Mouse (Mus musculus) retina, postnatal 7 days (tissue): ENCODE measurements around the gene Ctdspl.

ENCODE experiments used
- DNase-seq: peaks from one replicate; pipeline ENCODE4 v3.0.0-alpha.2; 2012; ENCODE audit warnings: low read depth, low spot score

Gene Ctdspl

DNA sequence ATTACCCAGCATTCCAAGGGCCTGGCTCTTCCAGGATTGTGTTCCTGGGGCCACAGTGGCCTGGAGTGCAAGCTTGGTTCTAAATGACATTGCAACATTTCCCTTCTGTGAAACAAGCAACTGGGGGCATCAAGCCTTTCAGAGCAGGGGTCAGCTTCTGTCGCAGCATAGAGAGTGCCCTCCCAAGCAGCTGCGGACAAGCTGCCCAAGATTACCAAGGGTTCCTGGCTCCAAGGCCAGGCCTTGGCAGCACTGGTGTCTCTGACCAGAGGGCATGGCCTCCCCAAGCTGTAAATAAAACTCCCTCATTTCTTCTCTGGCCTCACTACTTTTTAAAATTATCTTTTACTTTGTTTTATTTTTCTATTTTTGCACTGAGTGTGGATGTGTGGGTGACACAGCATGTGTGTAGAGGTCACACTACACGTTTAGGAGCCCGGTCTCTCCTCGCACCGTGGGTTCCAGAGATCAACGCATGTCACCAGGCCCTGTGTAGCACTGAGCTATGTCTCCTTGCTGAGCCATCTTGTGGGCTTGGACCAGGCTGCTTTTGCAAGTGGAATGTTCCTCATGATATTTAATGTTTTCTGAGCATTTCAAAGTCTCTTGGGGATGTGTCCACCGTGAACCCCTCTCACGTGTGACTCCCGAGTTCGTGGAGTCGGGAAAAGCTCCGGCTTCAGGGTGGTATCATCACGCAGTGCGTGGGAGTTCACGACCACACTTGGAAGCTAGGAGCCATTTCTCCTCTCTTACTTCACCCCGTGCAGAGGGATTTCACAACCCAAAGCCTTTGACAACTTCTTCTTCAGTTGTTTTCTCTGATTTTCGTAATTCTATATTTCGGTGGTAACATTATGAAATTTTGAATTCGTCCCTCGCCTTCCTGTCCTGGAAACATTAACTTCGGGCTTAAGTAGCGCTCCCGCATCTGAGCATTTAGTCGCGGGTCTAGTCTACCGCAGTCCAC lies 102.3 kb downstream of the Ctdspl start:
- DNase-seq, result no peak

DNA sequence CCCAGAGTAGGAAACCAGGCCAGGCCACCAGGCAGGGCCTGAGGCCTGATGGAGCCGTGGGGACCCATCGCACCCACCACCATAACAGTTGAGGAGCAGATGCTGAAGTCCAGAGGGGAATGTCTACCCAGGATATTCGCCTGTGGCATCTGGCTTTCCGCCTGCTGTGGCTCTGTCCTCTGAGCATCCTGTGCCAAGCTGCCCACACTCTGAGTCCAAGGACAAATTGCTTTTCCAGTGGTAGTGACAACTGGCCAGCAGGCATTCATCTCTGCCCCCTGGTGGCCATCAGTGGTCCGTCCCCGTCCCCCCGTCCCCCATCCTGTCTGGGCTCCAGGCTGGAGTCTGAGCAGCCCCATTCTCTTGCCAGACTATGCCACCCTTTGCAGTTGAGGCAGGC lies 103.3 kb downstream of the Ctdspl start:
- DNase-seq, result peak; percentile 32

DNA sequence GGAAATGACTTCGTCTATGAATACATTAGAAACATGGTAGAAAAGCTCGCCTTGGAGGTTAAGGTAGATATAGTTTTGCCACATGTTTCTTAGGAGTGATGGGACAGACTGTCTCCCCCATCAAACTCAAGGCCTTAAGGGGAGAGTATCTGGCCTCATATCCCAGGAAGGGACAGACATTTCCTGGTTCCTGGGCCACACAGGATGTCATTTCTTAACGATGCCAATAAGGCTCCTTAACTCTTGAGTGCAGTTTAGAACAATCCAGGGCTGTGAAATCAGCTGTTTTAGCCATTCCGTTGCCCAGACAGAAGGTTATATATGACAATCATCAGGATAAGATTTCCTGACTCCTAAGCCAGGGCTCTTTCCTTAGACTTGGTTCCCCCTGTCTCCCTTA lies 104.8 kb downstream of the Ctdspl start:
- DNase-seq, result no peak

DNA sequence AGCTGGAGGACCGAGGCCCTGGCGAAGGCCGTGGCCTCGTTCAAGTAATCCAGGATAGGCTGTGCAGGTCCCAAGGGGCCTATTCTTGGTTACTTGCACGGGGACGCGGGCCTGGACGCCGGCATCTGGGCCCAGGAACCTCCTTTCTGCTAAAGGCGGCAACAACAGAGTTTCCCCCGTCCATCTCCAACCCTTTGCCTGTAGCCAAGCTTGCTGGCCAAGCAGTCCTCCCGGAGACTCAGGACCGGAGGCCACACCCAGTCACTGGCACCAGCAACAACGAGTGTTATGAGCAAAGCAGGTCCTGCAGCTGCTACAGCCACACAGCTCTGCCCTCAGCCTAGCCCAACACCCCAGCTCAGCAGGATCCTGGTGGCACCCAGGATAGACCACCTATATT lies 105.5 kb downstream of the Ctdspl start:
- DNase-seq, result no peak

DNA sequence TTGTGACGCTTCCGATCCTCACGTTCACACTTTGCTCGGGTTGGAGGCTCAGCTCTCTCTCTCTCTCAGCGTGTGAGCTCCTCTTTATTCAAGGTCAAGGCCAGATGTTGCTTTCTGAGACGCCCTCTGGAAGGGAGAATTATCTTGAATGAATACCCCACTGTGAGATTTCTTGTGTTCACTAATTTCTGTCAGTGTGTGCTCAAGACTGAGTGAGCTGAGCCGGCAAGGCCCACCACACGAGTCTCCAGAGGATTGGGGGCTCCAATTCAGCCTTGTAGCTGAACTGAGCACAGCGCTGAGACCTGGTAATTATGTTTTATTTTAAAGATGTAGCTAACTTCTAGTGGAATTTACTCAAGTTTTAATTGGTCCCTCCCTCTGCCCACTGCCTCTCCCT lies 106.3 kb downstream of the Ctdspl start:
- DNase-seq, result no peak

DNA sequence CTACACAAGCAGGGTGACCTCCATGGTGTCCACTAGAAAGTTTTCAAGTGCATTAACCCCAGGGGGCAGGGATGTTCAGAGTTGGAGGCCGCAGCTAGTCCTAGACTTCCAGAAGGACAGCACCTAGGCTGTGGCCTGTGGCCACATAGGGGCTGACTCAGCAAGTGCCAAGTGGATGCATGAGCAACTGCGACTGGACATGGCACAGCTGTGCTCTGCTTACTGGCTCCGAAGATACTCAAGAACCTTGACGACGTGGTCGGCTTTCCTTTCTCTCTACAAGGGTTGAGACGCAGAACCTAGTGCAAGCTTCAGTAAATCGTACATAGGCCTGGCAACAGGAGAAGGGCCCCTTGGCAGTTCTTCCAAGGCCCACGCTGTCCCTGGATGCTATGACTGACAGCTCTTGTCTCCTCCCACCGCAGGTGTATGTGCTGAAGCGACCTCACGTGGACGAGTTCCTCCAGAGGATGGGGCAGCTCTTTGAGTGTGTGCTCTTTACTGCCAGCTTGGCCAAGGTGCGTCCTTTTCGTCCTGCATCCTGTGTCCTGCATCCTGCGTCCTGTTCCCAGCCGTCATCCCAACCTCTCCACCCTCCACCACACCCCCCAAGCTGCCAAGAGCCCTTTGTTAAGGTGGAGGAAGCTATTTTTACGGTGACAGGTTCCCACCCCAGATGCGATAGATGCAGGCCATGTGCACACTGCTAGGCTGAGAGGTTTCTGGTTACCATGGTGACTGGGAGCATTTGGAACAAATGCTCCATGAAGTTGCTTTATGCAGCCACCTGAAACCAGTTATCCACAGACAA lies 107.1 kb downstream of the Ctdspl start:
- no peak for DNase-seq

DNA sequence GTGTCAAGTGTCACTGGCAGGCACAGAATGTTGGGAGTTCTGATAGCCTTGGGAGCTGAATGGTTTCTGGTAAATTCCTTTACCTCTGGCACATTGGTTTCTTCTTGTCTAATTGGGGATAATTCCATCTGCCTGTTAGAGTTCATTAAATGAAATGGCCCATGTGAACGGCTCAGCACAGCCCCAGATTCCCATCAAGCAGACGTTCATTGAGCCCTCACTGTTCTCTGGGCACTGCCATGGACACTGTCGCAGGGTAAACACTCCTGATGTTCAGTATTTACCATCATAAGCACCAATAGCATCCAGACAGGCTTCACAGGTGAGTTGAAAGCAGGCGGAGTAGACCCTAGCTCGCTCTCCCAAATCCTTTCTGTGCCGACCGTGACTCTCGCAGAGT lies 107.8 kb downstream of the Ctdspl start:
- no peak for DNase-seq

DNA sequence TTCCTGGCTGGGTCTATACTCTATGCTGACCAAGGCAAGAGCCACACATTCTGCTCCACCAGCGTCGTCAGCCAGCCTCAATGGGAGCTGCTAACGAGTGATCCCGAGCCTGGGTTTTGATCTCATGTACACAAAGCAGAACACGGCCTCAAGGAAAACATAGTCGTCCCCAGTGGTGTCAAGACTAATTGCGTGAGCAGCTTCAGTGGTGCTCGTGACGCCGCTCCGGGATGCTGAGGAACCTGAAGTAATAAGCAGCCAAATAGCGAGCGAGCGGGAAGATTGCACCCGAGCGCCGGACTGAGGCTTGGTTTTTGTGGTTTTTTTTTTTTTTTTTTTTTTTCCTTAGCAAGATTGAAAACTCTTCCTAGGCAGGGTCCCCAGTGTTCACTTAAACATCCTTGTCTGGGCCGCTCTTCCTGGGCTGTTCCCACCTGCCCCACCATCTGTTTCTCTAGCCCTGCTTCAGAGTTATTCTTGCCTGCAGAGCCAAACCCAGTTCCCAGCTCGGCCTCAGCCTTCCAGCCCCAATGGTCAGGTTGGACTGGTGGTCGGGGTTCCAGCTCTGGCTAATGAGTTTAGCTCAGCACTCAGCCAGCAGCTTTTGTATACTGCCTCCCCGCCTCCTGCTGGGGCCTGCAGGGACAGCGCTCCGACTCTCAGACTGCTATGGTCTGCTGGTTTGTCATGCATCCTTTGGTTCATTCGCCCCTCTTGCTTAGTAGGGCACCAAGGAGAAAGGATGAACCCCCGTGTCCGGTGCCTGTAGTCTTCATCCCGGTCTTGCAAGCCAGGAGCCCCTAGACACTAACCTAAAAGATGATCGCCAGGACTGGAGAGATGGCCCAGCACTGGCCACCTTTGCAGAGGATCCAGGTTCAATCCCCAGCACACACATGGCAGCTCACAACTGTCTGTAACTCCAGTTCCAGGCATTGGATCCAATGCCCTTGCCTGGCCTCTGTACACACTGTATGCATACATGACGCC lies 108.7 kb downstream of the Ctdspl start:
- DNase-seq, result no peak

DNA sequence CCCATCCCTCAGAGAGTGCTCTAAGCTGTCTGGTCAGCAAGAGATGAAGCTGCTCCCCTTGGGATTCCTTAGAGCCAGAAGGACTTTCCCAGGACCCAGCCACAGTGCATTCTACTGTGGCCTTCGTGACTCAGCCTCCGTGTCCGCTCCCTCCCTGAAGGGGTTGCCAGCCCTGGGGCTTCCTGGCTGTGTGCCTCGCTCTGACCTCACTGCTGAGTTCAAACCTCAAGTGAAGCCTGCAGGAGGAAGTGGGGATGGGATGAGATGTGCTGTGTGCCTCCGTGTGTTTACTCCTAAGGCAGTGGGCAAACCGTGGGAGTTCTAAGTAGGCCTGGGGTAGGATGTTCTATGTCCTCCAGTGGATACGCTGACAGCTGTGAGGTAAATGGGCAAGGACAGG lies 109.6 kb downstream of the Ctdspl start:
- DNase-seq, result no peak

DNA sequence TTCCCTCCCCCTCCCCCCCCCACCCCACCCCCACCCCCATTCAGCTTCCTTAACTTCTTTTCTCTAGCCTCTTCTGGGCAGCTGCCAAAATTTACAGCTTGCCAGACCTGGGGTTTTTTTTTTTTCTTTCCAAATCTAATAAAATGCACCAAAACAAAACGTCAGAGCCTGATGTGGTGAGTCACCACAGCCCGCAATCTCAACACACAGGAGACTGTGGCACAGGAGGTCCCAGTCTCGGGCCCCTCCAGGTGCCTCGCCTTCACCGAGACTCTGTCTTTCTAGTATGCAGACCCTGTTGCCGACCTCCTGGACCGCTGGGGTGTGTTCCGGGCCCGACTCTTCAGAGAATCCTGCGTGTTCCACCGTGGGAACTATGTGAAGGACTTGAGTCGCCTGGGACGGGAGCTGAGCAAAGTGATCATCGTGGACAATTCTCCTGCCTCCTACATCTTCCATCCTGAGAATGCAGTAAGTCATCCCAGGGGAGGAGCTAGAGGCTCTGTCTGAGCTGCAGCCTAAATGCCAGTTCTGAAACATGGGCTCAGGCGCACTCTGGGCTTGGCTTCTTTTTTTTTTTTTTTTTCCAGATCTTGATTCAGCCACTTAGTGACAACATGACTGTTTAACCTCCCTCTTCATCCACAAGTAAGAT lies 111.0 kb downstream of the Ctdspl start:
- no peak for DNase-seq

DNA sequence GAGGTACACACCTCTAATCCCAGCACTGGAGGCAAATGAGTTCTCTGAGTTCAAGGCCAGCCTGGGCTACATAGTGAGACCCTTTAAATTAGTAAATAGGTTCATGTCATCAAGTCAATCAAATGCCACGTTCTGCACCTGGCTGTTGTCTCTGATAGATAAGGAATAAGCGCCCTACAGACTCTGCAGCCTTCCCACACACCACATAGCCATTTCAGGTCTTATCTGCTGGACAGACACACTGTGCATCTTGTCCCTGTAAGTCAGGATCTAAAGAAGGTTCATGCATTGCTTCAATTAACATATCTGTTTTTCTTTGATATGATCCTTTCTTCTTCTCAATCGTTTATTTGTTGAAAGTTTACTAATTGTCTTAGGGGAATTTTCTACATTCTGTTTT lies 112.3 kb downstream of the Ctdspl start:
- DNase-seq, result no peak

DNA sequence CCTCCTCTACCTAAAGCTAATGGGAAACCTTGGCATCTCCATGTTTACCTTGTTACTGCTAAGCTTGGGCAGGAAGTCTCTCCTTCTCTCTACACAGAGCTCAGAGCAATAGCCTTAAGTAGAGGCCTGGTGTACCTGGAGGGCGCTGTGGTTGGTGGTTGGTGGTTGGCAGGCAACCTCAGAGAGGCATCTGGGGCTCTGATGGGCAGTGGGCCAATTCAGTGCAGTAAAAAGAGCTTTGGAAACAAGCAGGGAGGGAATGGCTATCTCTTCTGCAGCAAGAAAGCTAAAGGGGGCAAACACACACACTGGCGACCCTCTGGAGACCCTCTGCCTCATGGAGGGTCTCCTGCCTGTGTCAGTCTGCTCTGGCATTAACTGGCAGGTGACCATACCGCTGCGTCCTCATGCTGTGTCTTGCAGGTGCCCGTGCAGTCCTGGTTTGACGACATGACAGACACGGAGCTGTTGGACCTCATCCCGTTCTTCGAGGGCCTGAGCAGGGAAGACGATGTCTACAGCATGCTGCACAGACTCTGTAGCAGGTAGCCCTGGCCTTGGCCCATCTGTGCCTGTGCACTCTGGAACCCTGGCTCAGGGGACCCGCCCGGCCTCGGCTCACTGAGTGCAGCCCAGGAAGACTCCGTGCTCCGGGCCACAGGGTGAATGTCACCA lies 114.0 kb downstream of the Ctdspl start:
- DNase-seq, result no peak

DNA sequence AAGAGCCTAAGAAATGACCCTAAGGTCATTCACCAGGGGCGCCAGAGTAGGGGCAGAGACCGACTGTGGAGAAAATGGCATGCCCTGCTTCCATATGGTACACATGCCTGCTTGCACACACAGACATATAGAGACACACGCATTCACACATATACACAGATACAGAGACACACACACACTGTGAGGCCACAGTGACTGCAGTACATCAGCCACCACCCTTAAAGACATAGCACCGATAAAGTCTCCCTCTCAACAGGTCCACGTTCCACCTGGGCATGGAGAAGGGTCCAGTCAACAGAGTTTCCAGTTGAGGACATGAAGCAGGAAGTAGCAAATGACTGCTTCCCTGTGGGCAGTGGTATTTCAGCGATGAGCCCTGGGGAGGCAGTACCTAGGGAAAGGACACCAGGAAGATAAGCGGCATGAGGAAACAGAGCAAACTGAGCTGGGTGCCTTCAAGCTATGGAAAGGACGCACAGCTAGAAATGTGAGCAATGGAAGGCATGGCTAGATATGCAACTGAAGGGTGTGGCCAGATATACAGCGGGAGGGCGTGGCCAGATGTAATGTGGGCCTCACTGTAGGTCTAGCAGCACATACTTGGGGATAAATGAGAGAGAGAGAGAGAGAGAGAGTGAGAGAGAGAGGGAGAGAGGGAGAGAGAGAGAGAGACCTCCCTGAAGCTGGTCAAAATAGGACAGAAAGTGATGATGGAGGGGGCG lies 122.1 kb downstream of the Ctdspl start:
- no peak for DNase-seq

DNA sequence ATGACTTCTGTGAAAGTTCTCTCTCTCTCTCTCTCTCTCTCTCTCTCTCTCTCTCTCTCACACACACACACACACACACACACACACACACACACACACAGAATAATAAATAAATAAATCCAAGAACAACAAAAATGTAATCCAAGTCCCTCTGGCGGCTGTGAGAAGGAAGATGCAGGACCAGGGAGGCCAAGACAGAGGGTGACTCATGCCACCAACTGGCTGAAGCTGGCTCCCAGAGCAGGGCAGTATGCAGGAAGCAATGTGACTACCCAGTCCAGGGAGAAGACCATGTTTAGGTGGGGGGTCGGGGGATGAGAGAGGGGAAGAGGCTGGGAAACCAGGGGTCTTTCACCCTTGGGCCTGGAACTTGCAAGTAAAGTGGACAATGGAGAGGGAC lies 124.9 kb downstream of the Ctdspl start:
- no peak for DNase-seq

DNA sequence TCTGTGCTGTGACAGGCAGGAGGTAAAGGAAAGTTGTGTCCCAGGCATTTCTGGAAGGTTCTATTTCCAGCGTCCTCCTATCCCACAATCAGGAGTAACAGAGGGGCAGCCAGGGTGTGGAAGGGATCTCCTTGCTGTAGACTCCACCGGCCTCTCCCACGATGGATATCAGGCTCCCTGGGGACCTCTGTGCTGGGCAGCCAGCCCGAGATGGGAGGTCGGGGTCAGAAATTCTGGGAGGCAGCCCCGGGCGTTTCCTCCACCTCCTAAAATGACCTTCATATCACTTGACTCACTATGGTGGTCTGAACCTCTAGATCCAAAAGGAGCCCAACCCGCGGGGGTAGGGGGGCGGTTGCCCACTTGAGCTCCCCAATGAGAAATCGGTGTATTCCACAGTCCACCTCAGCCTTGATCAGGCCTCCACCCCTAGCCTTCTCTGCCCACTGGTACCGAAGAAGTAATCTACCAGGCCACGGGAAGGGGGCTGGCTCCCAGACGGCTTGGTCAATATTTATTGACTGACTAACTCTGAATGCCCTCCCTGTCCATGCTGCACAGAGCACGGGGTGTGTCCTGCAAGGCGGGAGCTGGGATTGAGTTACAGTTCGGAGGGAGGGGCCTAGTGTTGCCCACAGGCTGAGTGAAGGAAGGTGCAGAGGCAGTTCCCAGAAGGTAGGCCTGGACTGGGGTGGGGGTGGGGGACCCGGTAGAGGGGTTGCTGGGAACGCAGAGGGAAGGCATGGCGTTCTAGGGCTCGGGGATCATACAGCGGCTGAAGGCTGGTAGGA lies 126.1 kb downstream of the Ctdspl start, which contains the start of gene Vill:
Vill (plus strand) TSS at position 625 of the 791 bp plus-strand sequence.
- DNase-seq, result no peak

DNA sequence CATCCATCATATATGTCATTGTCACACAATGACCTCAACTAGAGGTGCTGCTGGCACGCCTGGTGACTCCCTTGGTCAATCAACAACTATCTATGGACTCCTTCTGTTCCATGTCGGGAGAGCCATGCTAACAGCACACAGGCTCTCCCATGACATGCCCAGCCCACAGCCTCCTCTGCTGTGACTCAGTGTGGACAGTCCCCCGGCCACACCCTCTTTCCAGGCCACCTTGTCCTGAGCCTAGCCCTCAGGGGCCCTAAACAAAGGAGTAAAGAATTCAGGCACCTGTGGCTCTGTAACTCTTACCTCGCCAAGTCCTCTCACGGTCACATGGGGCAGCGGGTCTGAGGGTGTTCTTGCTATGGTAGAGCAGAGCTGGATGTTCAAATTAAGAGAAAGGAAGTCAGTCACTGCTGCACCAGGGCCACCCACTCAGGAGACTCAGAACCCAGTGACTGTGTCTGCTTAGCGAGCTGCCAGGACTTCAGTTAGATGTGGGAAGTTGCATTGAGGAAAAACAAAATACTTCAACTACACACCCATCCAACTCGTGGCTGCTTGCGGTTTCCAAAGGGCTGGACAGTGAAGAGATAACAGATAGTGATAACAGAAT lies 127.8 kb downstream of the Ctdspl start:
- no peak for DNase-seq

DNA sequence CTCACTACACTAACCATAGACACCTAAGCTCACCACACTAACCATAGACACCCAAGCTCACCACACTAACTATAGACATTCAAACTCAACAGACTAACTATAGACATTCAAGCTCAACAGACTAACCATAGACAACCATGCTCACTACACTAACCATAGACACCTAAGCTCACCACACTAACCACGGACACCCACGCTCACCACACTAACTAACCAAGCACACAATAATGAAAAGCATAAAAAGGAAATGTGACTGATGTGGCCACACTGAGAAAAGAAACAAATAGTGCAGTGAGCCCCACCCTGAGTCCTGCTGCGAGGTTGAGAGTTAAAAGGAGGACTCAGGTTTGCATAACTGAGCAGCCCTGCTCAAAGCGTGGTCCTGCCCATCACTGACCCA lies 129.1 kb downstream of the Ctdspl start:
- DNase-seq, result no peak

DNA sequence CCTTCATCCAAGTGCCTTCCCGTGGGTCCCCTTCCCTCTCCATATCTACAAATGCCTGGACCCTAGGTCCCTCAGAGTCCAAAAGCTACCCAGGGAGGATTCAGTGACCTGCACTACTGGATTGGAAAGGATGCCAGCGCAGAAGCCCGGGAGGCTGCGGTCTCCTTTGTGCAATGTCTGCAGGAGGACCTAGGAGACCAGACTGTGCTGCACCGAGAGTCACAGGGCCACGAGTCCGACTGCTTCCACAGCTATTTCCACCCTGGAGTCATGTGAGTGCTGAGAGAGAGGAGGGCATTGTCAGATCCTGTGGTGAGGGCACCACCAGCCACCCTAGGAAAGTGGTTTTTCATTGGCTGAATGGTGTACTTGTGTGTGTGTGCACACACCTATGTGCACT lies 132.0 kb downstream of the Ctdspl start:
- DNase-seq, result no peak
